16 mouse cellular contexts compared by ENCODE assay signal in the genomic region with DNA sequence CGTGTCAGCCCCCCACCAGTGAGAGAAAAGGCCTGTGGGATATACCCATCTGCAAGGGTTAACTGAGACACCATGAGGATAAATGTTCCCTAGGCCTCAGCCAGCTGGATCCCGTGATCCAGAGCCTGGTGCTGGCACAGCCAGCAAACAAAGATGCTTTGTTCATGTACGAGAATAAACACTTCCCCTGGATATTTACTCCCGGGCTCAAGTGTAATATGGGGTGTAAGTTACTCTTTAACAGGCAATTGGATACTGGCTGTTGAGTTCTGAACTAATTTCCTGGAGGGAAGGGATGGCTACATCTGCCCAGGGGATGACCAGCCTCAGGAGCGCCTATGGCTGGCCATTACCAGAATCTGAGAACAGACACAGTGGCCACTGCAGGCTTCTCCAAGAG. TPM values are rescaled to one million over a fixed set of nuclear protein-coding genes. Genes with fewer than 3 reads are reported as not detected.
DNase-seq lines count a peak whose midpoint lies in the region; ATAC-seq and TF ChIP-seq lines count a peak whose summit lies in the region.
"Had no signal": no experiment of that assay in that cellular context is flagged by ENCODE, and none has a peak within 500 bp of the region (broad histone marks: within the 10 kb centered on the region; RNA-seq: fewer than 3 reads in every experiment).

No protein-coding gene starts in this region.

- H3K27ac ChIP-seq in hindbrain, embryonic 10.5 days: 0 out of 2 replicates have a peak overlapping the region, but pooled peaks have one; percentile 5
- H3K27ac ChIP-seq in hindbrain, embryonic 11.5 days (ENCODE audit: low read depth, low read length): no peak overlapping the region
- peak overlapping the region; percentile 76 for H3K27ac ChIP-seq in left cerebral cortex, adult 2 months
- peak overlapping the region; percentile 43 for H3K27ac ChIP-seq in embryonic facial prominence, embryonic 12.5 days
- H3K27ac ChIP-seq: liver, embryonic 15.5 days; midbrain, embryonic 13.5 days had no signal

- DNase-seq in hindbrain, embryonic 10.5 days (ENCODE audit: low spot score): no peak
- DNase-seq in hindbrain, embryonic 11.5 days (ENCODE audit: low spot score): no peak
- no peak for DNase-seq in left cerebral cortex, adult 2 months (ENCODE audit: extremely low spot score in 1 of 2, low spot score in 2 of 2)
- DNase-seq in left cerebral cortex, postnatal 4 days: no peak
- DNase-seq in lung, postnatal 36 days: peak; percentile 63
- DNase-seq in frontal cortex, postnatal 25 days (ENCODE audit: low spot score in 2 of 2): no peak
- no peak for DNase-seq in B cell, adult 2 months
- DNase-seq: adrenal gland, postnatal 25 days; cerebellum, adult 11 months; spleen, adult 18-20 months had no signal

- intact Hi-C loops in left cerebral cortex, adult 2 months (cut with DNase I): no loop called here
- intact Hi-C loops in left cerebral cortex, postnatal 4 days (cut with DNase I): no loop called here

- H3K27me3 ChIP-seq in hindbrain, embryonic 10.5 days (ENCODE audit: insufficient read depth, poor library complexity, severe bottlenecking): no peaks in the 10 kb centered on the region
- no peaks in the 10 kb centered on the region for H3K27me3 ChIP-seq in hindbrain, embryonic 11.5 days (ENCODE audit: control insufficient read depth, insufficient read depth, low read length)
- no peaks in the 10 kb centered on the region for H3K27me3 ChIP-seq in embryonic facial prominence, embryonic 12.5 days
- H3K27me3 ChIP-seq: liver, embryonic 15.5 days; midbrain, embryonic 13.5 days had no signal

- 0 out of 2 replicates have a peak, but pooled peaks cover 5% of the 10 kb centered on the region for H3K4me1 ChIP-seq in hindbrain, embryonic 10.5 days (replicated peaks)
- H3K4me1 ChIP-seq in hindbrain, embryonic 11.5 days (replicated peaks; ENCODE audit: control insufficient read depth, insufficient read depth, low read length): no peaks in the 10 kb centered on the region
- no peaks in the 10 kb centered on the region for H3K4me1 ChIP-seq in embryonic facial prominence, embryonic 12.5 days
- H3K4me1 ChIP-seq: midbrain, embryonic 13.5 days had no signal

- H3K9ac ChIP-seq in hindbrain, embryonic 11.5 days (ENCODE audit: low read depth, low read length): no peak overlapping the region
- no peak overlapping the region for H3K9ac ChIP-seq in embryonic facial prominence, embryonic 12.5 days
- H3K9ac ChIP-seq: liver, embryonic 15.5 days; midbrain, embryonic 13.5 days had no signal

- H3K9me3 ChIP-seq in hindbrain, embryonic 10.5 days: no peaks in the 10 kb centered on the region
- H3K9me3 ChIP-seq in hindbrain, embryonic 11.5 days (ENCODE audit: control insufficient read depth, low read length): no peaks in the 10 kb centered on the region
- no peaks in the 10 kb centered on the region for H3K9me3 ChIP-seq in embryonic facial prominence, embryonic 12.5 days
- H3K9me3 ChIP-seq: liver, embryonic 15.5 days; midbrain, embryonic 13.5 days had no signal

- no peak overlapping the region for H3K4me2 ChIP-seq in hindbrain, embryonic 11.5 days (replicated peaks; ENCODE audit: low read depth, low read length)
- H3K4me2 ChIP-seq in embryonic facial prominence, embryonic 12.5 days (replicated peaks): no peak overlapping the region
- H3K4me2 ChIP-seq: liver, embryonic 15.5 days; midbrain, embryonic 13.5 days had no signal

- H3K36me3 ChIP-seq in hindbrain, embryonic 10.5 days: no peaks in the 10 kb centered on the region
- H3K36me3 ChIP-seq in hindbrain, embryonic 11.5 days (ENCODE audit: control insufficient read depth, insufficient read depth, low read length): no peaks in the 10 kb centered on the region
- no peaks in the 10 kb centered on the region for H3K36me3 ChIP-seq in embryonic facial prominence, embryonic 12.5 days
- H3K36me3 ChIP-seq: liver, embryonic 15.5 days; midbrain, embryonic 13.5 days had no signal

- no peak for TF ChIP-seq CTCF in left cerebral cortex, adult 2 months (IDR thresholded peaks at IDR 0.05)

- 61% methylated on average over 5 of the region's 5 CpGs for WGBS in hindbrain, embryonic 10.5 days
- WGBS in hindbrain, embryonic 11.5 days: 55% methylated on average over 5 of the region's 5 CpGs
- 22% methylated on average over 5 of the region's 5 CpGs for WGBS in embryonic facial prominence, embryonic 12.5 days

- no peak overlapping the region for H3K4me3 ChIP-seq in hindbrain, embryonic 10.5 days
- no peak overlapping the region for H3K4me3 ChIP-seq in hindbrain, embryonic 11.5 days (ENCODE audit: low read depth, low read length)
- H3K4me3 ChIP-seq in left cerebral cortex, adult 2 months: no peak overlapping the region
- no peak overlapping the region for H3K4me3 ChIP-seq in embryonic facial prominence, embryonic 12.5 days
- H3K4me3 ChIP-seq: liver, embryonic 15.5 days; midbrain, embryonic 13.5 days had no signal

- ATAC-seq in hindbrain, embryonic 11.5 days (ENCODE audit: low FRiP score): no peak
- ATAC-seq in embryonic facial prominence, embryonic 12.5 days (ENCODE audit: insufficient number of reproducible peaks, insufficient read depth, low FRiP score, low TSS enrichment): no peak
- ATAC-seq: midbrain, embryonic 13.5 days had no signal

RNA-seq across cellular contexts. Expression of gene Atp5mpl, which starts 15.1 kb away (rescaled TPM):
- polyA plus RNA-seq in hindbrain, embryonic 10.5 days (2016; fragmentation: Nextera tagmentation; extraction: Ambion mirVana): 593 and 677 TPM in 2 replicates
- 582 and 583 TPM in 2 replicates for polyA plus RNA-seq in hindbrain, embryonic 11.5 days (2014; fragmentation: Nextera tagmentation; extraction: Ambion mirVana)
- 100 to 1,000 TPM; 328 to 341 TPM for total RNA-seq in left cerebral cortex, adult 2 months (2021)
- total RNA-seq in left cerebral cortex, postnatal 4 days (2021): 100 to 1,000 TPM; 363 to 384 TPM
- 617 and 661 TPM in 2 replicates for polyA plus RNA-seq in embryonic facial prominence, embryonic 12.5 days (2016; fragmentation: Nextera tagmentation; extraction: Ambion mirVana)

RNA-seq across cellular contexts. Expression of gene Tdrd9, which starts 19.7 kb away (rescaled TPM):
- polyA plus RNA-seq in hindbrain, embryonic 10.5 days (2016; fragmentation: Nextera tagmentation; extraction: Ambion mirVana): 1.0 and 1.2 TPM in 2 replicates
- polyA plus RNA-seq in hindbrain, embryonic 11.5 days (2014; fragmentation: Nextera tagmentation; extraction: Ambion mirVana): 0.37 and 0.81 TPM in 2 replicates
- total RNA-seq in left cerebral cortex, adult 2 months (2021): under 1 TPM; 0.56 to 0.57 TPM
- total RNA-seq in left cerebral cortex, postnatal 4 days (2021): under 1 TPM; 0.34 to 0.56 TPM
- polyA plus RNA-seq in embryonic facial prominence, embryonic 12.5 days (2016; fragmentation: Nextera tagmentation; extraction: Ambion mirVana): 0.73 and 0.75 TPM in 2 replicates
- total RNA-seq: adrenal gland, postnatal 25 days; granulocyte monocyte progenitor cell, adult 5-6 weeks had no signal

RNA-seq across cellular contexts. Expression of gene Rd3l, which starts 29.4 kb away (rescaled TPM):
- not detected in 2 replicates for polyA plus RNA-seq in hindbrain, embryonic 10.5 days (2016; fragmentation: Nextera tagmentation; extraction: Ambion mirVana)
- not detected in 2 replicates for polyA plus RNA-seq in hindbrain, embryonic 11.5 days (2014; fragmentation: Nextera tagmentation; extraction: Ambion mirVana)
- under 1 TPM in 1 of 2 experiments, not detected in 1; 0.50 TPM for total RNA-seq in left cerebral cortex, adult 2 months (2021)
- total RNA-seq in left cerebral cortex, postnatal 4 days (2021): not detected
- polyA plus RNA-seq in embryonic facial prominence, embryonic 12.5 days (2016; fragmentation: Nextera tagmentation; extraction: Ambion mirVana): not detected in 2 replicates
- total RNA-seq: adrenal gland, postnatal 25 days; granulocyte monocyte progenitor cell, adult 5-6 weeks; left cerebral cortex, adult 8-10 months had no signal
- polyA plus RNA-seq: liver, embryonic 15.5 days; midbrain, embryonic 13.5 days; thymus, postnatal 0 days had no signal

RNA-seq across cellular contexts. Expression of gene Ppp1r13b, which starts 43.8 kb away (rescaled TPM):
- 4.5 and 6.2 TPM in 2 replicates for polyA plus RNA-seq in hindbrain, embryonic 10.5 days (2016; fragmentation: Nextera tagmentation; extraction: Ambion mirVana)
- 8.3 and 9.5 TPM in 2 replicates for polyA plus RNA-seq in hindbrain, embryonic 11.5 days (2014; fragmentation: Nextera tagmentation; extraction: Ambion mirVana)
- total RNA-seq in left cerebral cortex, adult 2 months (2021): 10 to 100 TPM; 59.4 to 61.0 TPM
- total RNA-seq in left cerebral cortex, postnatal 4 days (2021): 10 to 100 TPM; 58.1 to 60.3 TPM
- polyA plus RNA-seq in embryonic facial prominence, embryonic 12.5 days (2016; fragmentation: Nextera tagmentation; extraction: Ambion mirVana): 13.5 and 14.1 TPM in 2 replicates
